Mouse (Mus musculus): Measurements from ENCODE around the gene Ehd3. TPM values are rescaled to one million over a fixed set of nuclear protein-coding genes. Genes with fewer than 3 reads are reported as not detected.

The Ehd3 gene
- 64.8 TPM for polyA plus RNA-seq (2015; fragmentation: Illumina TruSeq; extraction: RNeasy Lipid Tissue Mini Kit (QIAGEN cat#74804); ENCODE audit: low read depth, low replicate concordance)

GRCm38 (mm10) chr17:73803521-73804184 is at the start of gene Ehd3:
Gene Ehd3, plus strand, starts transcription at chr17:73804134.

Other genes starting within 250 kb of the Ehd3 start
- gene Galnt14, start 93.7 kb upstream of the Ehd3 start, polyA plus RNA-seq (2015; fragmentation: Illumina TruSeq; extraction: RNeasy Lipid Tissue Mini Kit (QIAGEN cat#74804); ENCODE audit: low read depth, low replicate concordance), result 23.6 TPM
- gene Xdh, start 146.1 kb downstream of the Ehd3 start, polyA plus RNA-seq (2015; fragmentation: Illumina TruSeq; extraction: RNeasy Lipid Tissue Mini Kit (QIAGEN cat#74804); ENCODE audit: low read depth, low replicate concordance), result 2.9 TPM
- not detected for gene Srd5a2, start 243.8 kb downstream of the Ehd3 start, polyA plus RNA-seq (2015; fragmentation: Illumina TruSeq; extraction: RNeasy Lipid Tissue Mini Kit (QIAGEN cat#74804); ENCODE audit: low read depth, low replicate concordance)

Data from brain, adult 10 weeks (tissue).